Mouse (Mus musculus) heart, embryonic 12.5 days (tissue): Measurements from ENCODE around the gene Stra6. TPM values are rescaled to one million over a fixed set of nuclear protein-coding genes. Genes with fewer than 3 reads are reported as not detected.

ENCODE experiments used
- ATAC-seq: fragments of 200-750 bp; cut with Nextera tagmentation; 2 replicates; pipeline ENCODE4 v1.8.0; 2017; ENCODE audit warnings: moderate TSS enrichment, moderate library complexity; ENCODE audit not compliant: insufficient number of reproducible peaks, low FRiP score
- H3K27ac ChIP-seq: fragments of 300-500 bp; sonication (generic); 2 replicates; pipeline ENCODE4 v1.5.1; 2016; ENCODE audit warnings: mild to moderate bottlenecking, moderate library complexity; ENCODE audit not compliant: poor library complexity, severe bottlenecking
- H3K27me3 ChIP-seq: fragments of 300-500 bp; sonication (generic); replicated peaks from 2 replicates; pipeline ENCODE4 v1.6.1; 2016; ENCODE audit warnings: mild to moderate bottlenecking, moderate library complexity
- H3K36me3 ChIP-seq: fragments of 300-500 bp; sonication (generic); 2 replicates; pipeline ENCODE4 v1.6.1; 2016; ENCODE audit warnings: mild to moderate bottlenecking, moderate library complexity
- H3K4me1 ChIP-seq: fragments of 300-500 bp; sonication (generic); replicated peaks from 2 replicates; pipeline ENCODE4 v1.6.1; 2016; ENCODE audit warnings: mild to moderate bottlenecking
- H3K4me2 ChIP-seq: fragments of 300-500 bp; sonication (generic); 2 replicates; pipeline ENCODE4 v1.6.1; 2016; ENCODE audit warnings: mild to moderate bottlenecking, moderate library complexity
- H3K4me3 ChIP-seq: fragments of 300-500 bp; sonication (generic); 2 replicates; pipeline ENCODE4 v1.5.1; 2016; ENCODE audit warnings: mild to moderate bottlenecking
- H3K9ac ChIP-seq: fragments of 300-500 bp; sonication (generic); 2 replicates; pipeline ENCODE4 v1.6.1; 2016; ENCODE audit warnings: mild to moderate bottlenecking, moderate library complexity
- H3K9me3 ChIP-seq: fragments of 300-500 bp; sonication (generic); replicated peaks from 2 replicates; pipeline ENCODE4 v1.6.1; 2016; ENCODE audit warnings: mild to moderate bottlenecking, moderate library complexity
- WGBS: fragments of 180-500 bp; shearing (Covaris S2); methylation state at CpG from one replicate; pipeline ENCODE4 v1.1.7; 2016; 5-methylcytosine and 5-hydroxymethylcytosine counted together
- polyA plus RNA-seq: library from polyadenylated mRNA; unstranded; fragments of >200 nt; fragmentation: Nextera tagmentation; extraction: Ambion mirVana; gene quantifications from 2 replicates; pipeline ENCODE4 v1.2.1, GENCODE M21; 2016

Gene Stra6
- polyA plus RNA-seq, 1 experiment from 2014 or later, result 1.00 TPM

DNA sequence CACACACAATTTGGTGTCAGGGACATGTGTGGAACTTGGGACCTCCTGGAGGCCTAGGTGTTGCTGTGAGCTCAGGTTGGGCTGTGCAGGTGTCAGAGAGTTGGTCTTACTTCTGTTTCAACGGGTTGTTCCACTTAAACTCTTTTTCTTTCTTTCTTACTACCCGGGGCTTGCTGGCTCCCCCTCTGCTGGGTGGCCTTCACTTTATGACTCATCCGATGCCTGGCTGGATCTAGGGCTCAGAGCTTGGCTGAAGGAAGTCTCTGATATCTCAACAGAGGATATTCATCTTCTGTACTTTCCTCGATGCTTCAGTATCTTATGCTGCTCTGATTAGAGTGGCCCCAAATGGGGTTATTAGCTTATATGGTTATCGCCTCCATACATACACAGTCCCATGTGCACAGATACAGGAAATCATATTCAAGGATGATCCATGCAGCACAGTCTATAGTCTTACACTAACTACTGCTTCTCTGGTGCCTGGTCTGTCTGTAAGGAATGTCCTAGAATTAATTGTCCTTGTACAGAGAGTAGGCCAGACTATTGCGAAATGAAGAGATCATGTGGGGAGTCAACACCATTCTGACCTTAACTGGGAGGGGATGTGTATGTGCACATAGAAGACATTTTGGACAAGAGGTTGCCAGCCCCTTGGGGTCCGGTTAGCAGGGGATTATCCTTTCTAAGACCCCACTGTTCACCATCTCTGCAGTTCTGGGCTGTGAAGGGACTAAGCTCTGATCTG lies 27.5 kb upstream of the Stra6 start:
- Histone ChIP-seq H3K4me2 (no peak overlapping the region), H3K27ac (no peak overlapping the region), H3K4me3 (no peak overlapping the region), H3K9ac (no peak overlapping the region), H3K9me3 (no peaks in the 10 kb centered on the region), H3K27me3 (peaks cover 74% of the 10 kb centered on the region), H3K4me1 (0 out of 2 replicates have a peak, but pooled peaks cover 2% of the 10 kb centered on the region), H3K36me3 (no peaks in the 10 kb centered on the region)
- 62% methylated on average over 7 of the region's 7 CpGs for WGBS
- no peak for ATAC-seq

DNA sequence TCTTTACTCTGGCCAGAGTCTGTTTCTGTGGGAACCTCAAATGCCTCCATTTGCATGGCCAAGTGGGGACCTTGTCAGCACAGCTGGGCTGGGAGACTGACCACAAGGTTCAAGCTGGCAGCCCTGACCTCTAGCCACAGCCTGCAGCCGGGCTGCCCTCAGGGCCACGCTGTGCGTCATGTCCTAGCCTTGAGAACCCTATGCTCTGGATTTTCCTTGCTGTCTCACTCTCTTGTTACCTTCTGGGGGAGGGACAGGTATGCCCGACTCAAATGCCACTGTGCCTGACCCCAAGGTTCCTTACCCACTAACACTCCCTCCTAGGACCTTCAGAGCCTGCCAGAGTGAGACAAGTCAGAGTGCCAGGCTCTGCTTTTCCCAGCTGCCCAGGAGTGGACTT lies 26.6 kb upstream of the Stra6 start:
- no peak for ATAC-seq
- Histone ChIP-seq H3K36me3 (no peaks in the 10 kb centered on the region), H3K4me3 (no peak overlapping the region), H3K27ac (no peak overlapping the region), H3K9me3 (no peaks in the 10 kb centered on the region), H3K9ac (no peak overlapping the region), H3K27me3 (peaks cover 71% of the 10 kb centered on the region), H3K4me1 (peaks cover 10% of the 10 kb centered on the region), H3K4me2 (no peak overlapping the region)
- WGBS, result 72% methylated on average over 4 of the region's 4 CpGs

DNA sequence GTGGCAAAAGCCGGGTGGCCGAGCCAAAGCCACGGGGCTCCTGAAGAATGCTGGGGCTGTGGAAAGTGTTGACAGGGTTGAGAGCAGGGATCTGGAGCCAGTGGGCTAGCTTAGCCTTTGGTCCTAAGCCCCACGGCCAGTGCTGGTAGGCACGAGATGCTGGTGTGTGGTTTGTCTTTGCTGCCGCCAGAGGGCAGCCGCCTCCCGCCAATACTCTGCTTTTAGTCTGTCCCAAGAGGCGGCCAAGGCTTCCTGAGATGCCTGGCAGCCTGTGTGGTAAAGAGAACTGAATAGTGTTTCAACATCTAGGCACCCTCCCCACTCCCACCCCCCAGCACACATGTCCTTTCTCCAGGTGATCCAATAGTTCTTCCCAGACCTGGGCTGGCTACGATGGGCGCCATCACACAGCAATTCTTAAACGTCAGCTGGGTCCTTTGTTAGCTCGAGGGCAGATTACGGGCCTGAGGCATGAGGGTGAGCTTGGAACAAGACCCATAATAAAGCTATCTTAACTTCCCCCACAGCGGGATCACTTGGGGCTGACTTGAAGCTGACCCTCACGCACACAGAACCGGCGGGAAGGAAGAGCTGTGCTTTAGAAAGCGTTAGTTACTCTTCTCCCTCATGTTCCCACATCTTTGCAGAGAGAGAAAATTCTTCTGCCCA lies 25.0 kb upstream of the Stra6 start:
- Histone ChIP-seq H3K9ac (no peak overlapping the region), H3K36me3 (no peaks in the 10 kb centered on the region), H3K27ac (no peak overlapping the region), H3K4me3 (no peak overlapping the region), H3K4me2 (no peak overlapping the region), H3K9me3 (no peaks in the 10 kb centered on the region), H3K4me1 (peaks cover 22% of the 10 kb centered on the region), H3K27me3 (peaks cover 58% of the 10 kb centered on the region)
- WGBS, result 28% methylated on average over 19 of the region's 19 CpGs
- no peak; the same call in 1 of the 2 replicates for ATAC-seq

DNA sequence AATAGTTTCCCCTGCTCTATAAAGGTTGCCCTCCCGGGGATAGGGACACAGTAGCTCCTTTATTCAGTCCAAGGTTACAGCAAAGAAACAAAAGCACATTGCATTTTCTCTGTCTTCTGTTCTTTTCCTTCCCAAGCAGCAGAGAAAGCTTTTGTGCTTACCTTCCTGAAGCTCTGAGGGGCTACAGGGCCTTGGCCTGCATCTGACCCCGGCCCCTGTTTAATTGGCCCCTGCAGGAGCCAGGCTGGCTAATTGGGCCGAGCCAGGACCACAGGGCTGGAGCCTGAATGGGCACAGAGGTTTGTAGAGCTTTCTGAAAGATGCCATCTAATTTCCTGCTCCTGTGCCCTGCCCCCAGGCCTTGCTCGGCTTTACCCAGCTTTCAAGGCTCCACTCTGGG lies 22.6 kb upstream of the Stra6 start:
- no peak overlapping the region for H3K27ac ChIP-seq
- no peak for ATAC-seq
- no peaks in the 10 kb centered on the region for H3K36me3 ChIP-seq
- peaks cover 49% of the 10 kb centered on the region for H3K27me3 ChIP-seq
- no peak overlapping the region for H3K9ac ChIP-seq
- no peak overlapping the region for H3K4me3 ChIP-seq
- H3K4me2 ChIP-seq, result no peak overlapping the region
- no peaks in the 10 kb centered on the region for H3K9me3 ChIP-seq
- WGBS, result 57% methylated on average over 4 of the region's 4 CpGs
- peaks cover 22% of the 10 kb centered on the region for H3K4me1 ChIP-seq

DNA sequence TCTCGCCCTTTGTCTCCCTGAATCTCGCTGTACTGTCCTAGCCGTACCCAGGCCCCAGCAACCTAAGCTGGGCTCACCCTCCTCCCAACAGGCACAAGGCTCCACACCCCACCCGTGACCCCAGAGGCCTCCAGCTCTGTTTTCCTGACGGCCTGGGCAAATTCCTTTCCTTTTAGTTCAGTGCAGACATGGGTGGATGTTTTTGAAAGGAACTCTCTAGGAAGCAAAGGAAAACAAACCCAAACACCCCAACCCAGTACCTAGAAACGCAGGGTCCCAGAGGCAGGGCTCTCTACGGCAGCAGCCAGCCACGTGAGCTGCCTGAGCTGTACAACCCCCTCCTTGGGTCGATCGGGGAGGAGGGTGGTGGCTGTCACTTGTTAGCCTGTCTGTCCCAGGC lies 21.2 kb upstream of the Stra6 start:
- Histone ChIP-seq H3K4me2 (no peak overlapping the region), H3K9ac (no peak overlapping the region; the same call in 1 of the 2 replicates), H3K4me3 (no peak overlapping the region), H3K4me1 (peaks cover 25% of the 10 kb centered on the region), H3K36me3 (no peaks in the 10 kb centered on the region), H3K27ac (no peak overlapping the region), H3K27me3 (peaks cover 35% of the 10 kb centered on the region), H3K9me3 (no peaks in the 10 kb centered on the region)
- no peak for ATAC-seq
- 40% methylated on average over 10 of the region's 10 CpGs for WGBS

DNA sequence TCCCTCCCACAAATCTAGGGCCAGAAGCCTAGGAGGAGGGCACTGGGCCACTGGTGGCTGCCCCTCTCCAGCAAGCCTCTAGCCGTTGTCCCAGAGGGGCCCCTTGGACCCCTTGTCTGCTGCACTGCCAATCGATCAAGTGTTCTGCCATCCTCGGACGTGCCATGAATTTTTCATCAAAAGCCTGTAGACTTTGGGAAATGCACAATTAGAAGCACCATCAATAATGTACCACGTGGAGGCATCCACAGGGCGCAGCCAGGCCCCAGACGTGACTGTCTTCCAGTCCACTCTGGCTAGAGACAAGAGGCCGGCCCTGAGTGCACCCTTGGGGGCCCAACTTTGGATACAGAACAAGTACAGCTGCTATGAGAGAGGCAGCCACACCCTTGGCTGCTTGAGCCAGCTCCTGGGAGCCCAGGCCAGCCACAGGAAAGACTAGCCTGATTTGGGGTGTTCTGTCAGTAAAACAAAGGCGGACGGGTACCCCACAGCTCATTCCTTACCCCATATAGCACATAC lies 20.0 kb upstream of the Stra6 start:
- H3K9me3 ChIP-seq, result no peaks in the 10 kb centered on the region
- peaks cover 36% of the 10 kb centered on the region for H3K4me1 ChIP-seq
- H3K9ac ChIP-seq, result no peak overlapping the region
- no peak overlapping the region for H3K27ac ChIP-seq
- no peaks in the 10 kb centered on the region for H3K36me3 ChIP-seq
- 81% methylated on average over 10 of the region's 10 CpGs for WGBS
- no peak overlapping the region for H3K4me3 ChIP-seq
- ATAC-seq, result no peak
- H3K27me3 ChIP-seq, result peaks cover 27% of the 10 kb centered on the region
- H3K4me2 ChIP-seq, result no peak overlapping the region

DNA sequence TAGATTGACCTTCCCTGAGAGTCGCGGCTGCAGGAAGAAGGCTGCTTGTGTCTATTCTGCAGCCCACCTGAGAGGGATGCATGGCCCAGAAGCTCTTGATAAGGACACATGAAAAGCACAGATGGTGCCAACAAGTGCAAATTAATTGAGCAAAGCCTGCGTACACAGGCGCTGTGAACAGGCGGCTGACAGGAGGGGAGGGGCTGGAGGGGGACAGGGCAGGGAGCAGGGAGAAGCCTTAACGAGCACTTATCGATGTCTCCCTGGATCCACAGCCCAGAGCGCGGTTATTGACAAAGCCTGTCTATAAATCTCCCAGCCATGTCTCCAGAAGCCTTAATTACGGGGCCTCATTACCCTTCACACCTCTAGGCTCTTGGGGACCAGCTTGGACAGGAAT lies 18.8 kb upstream of the Stra6 start:
- Histone ChIP-seq H3K9ac (no peak overlapping the region), H3K4me1 (peaks cover 43% of the 10 kb centered on the region), H3K4me2 (no peak overlapping the region), H3K36me3 (no peaks in the 10 kb centered on the region), H3K4me3 (no peak overlapping the region), H3K27ac (no peak overlapping the region), H3K9me3 (no peaks in the 10 kb centered on the region), H3K27me3 (peaks cover 29% of the 10 kb centered on the region)
- ATAC-seq, result no peak
- WGBS, result 44% methylated on average over 10 of the region's 10 CpGs

DNA sequence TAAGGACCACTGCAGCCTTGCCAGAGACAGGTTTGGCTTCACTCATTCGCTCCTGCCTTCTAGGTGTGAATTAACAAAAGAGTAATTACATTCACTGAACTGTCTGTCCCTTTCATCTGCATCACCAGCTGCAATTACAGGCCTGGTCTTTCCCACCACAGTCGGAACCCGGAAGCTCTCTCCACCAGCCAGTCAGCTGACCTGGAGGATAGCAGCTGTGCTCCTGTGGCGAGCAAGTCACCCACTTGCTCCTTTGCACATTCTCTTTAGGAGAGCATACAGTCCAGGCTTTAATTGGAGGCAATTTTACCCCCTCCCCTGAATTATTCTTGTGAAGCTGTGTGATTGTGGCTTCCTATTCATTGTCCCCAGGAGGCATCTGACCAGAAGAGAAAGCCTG lies 17.9 kb upstream of the Stra6 start:
- WGBS, result 37% methylated on average over 4 of the region's 4 CpGs
- Histone ChIP-seq H3K36me3 (no peaks in the 10 kb centered on the region), H3K4me2 (no peak overlapping the region), H3K27me3 (peaks cover 35% of the 10 kb centered on the region), H3K9me3 (no peaks in the 10 kb centered on the region), H3K4me1 (peaks cover 43% of the 10 kb centered on the region), H3K9ac (no peak overlapping the region), H3K4me3 (no peak overlapping the region), H3K27ac (no peak overlapping the region)
- ATAC-seq, result no peak

DNA sequence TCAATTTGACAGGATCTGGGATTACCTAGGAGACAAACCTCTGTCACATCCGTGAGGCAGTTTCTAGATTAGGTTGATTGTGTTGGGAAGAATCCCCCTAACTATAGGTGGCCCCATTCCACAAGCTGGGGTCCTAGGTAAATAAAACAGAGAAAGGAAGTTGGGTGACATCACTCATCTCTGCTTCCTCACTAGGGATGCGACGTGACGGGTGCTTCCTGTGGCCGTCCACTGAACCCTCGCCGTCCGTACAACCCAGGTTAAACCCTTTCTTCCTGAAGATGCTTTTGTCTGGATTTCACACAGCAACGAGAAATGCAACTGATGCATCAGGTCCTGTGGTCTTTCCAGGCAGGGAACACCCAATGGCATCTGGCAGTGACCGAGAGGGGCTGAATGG lies 16.5 kb upstream of the Stra6 start:
- Histone ChIP-seq H3K9me3 (no peaks in the 10 kb centered on the region), H3K4me3 (no peak overlapping the region), H3K36me3 (no peaks in the 10 kb centered on the region), H3K4me2 (no peak overlapping the region), H3K4me1 (peaks cover 34% of the 10 kb centered on the region), H3K27me3 (peaks cover 41% of the 10 kb centered on the region), H3K9ac (no peak overlapping the region), H3K27ac (no peak overlapping the region)
- no peak for ATAC-seq
- 59% methylated on average over 10 of the region's 10 CpGs for WGBS

DNA sequence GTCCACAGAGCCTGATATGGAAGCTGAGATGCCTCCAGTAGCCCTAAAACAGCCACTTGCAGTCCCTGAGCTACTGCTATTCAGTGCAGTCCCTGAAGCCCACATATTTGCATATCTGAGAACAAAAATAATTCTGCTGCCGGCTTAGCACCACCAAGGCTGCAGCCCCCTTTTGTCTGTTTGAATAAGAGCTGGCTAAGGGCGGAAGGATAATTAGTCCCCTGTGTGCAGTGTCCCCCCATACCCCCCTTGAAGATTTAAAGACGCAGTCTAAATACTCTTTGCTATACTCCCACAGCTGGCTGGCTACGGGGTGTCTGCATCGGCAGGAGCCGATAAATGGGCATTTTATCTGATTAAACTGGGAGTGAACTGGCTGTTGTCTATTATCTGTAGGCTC lies 15.0 kb upstream of the Stra6 start:
- Histone ChIP-seq H3K9me3 (no peaks in the 10 kb centered on the region), H3K27ac (no peak overlapping the region), H3K9ac (no peak overlapping the region), H3K4me1 (peaks cover 38% of the 10 kb centered on the region), H3K27me3 (peaks cover 38% of the 10 kb centered on the region), H3K36me3 (no peaks in the 10 kb centered on the region), H3K4me3 (no peak overlapping the region), H3K4me2 (no peak overlapping the region)
- 15% methylated on average over 6 of the region's 6 CpGs for WGBS
- ATAC-seq, result no peak

DNA sequence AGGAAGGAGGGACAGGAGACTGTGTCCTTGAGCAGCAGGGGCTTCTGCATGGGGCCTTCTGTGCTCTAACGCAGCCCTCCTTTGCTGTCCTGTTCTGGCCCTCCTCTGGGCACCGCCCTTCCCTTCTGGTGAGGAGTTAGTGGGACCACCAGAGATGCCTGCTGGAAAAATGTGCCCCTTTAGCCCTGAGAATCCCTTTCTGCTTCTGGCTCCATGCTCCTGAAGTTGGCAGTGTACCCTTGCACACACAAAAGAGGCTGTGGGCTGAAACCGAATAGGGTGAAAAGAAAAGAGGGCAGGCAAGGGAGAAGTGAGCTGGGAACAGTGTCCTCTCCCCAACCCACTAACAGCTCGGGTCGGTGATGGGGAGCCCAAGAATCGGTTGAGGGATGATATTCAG lies 14.4 kb upstream of the Stra6 start:
- peaks cover 36% of the 10 kb centered on the region for H3K27me3 ChIP-seq
- peaks cover 39% of the 10 kb centered on the region for H3K4me1 ChIP-seq
- H3K27ac ChIP-seq, result no peak overlapping the region
- H3K4me2 ChIP-seq, result no peak overlapping the region
- WGBS, result 56% methylated on average over 6 of the region's 6 CpGs
- H3K9ac ChIP-seq, result no peak overlapping the region
- no peak for ATAC-seq
- no peaks in the 10 kb centered on the region for H3K36me3 ChIP-seq
- H3K4me3 ChIP-seq, result no peak overlapping the region
- H3K9me3 ChIP-seq, result no peaks in the 10 kb centered on the region
